Mouse (Mus musculus) myocyte (in vitro differentiated cells): ENCODE measurements around the gene Psmb11.

Experiments used
- CEBPB ChIP-seq: IDR thresholded peaks from 2 replicates; pipeline ENCODE4 v1.6.1; 2011; ENCODE audit warnings: mild to moderate bottlenecking, moderate library complexity; ENCODE audit not compliant: poor library complexity, insufficient read depth, severe bottlenecking
- MAX ChIP-seq: IDR thresholded peaks from one replicate; pipeline ENCODE4 v1.6.1; 2011; ENCODE audit warnings: low read depth, mild to moderate bottlenecking, control low read depth
- MYOD1 ChIP-seq, 3 experiments: IDR thresholded peaks; one replicate each; pipeline ENCODE4 v1.6.1; 2011; ENCODE audit warnings: control low read depth in 2 of 3, low read depth in 2 of 3, mild to moderate bottlenecking in 2 of 3, moderate library complexity in 1 of 3; ENCODE audit not compliant: insufficient read length in 2 of 3, control insufficient read depth in 1 of 3
- MYOG ChIP-seq, 3 experiments: IDR thresholded peaks; one replicate each; pipeline ENCODE4 v1.6.1; 2011; ENCODE audit warnings: control low read depth in 2 of 3, low read depth in 2 of 3, mild to moderate bottlenecking in 2 of 3; ENCODE audit not compliant: insufficient read length in 2 of 3, control insufficient read depth in 1 of 3, insufficient read depth in 1 of 3
- POLR2A ChIP-seq: IDR thresholded peaks from one replicate; pipeline ENCODE4 v1.6.1; 2011; ENCODE audit warnings: low read depth, mild to moderate bottlenecking, control low read depth, moderate library complexity; ENCODE audit not compliant: insufficient read length
- POLR2AphosphoS2 ChIP-seq: IDR thresholded peaks from one replicate; pipeline ENCODE4 v1.6.1; 2011; ENCODE audit warnings: low read depth, control low read depth; ENCODE audit not compliant: insufficient read length
- TCF3 ChIP-seq: IDR thresholded peaks from one replicate; pipeline ENCODE4 v1.6.1; 2011; ENCODE audit warnings: low read depth, control low read depth; ENCODE audit not compliant: insufficient read length
- USF1 ChIP-seq: IDR thresholded peaks from one replicate; pipeline ENCODE4 v1.6.1; 2011; ENCODE audit warnings: low read depth, mild to moderate bottlenecking, control low read depth, moderate library complexity

DNA sequence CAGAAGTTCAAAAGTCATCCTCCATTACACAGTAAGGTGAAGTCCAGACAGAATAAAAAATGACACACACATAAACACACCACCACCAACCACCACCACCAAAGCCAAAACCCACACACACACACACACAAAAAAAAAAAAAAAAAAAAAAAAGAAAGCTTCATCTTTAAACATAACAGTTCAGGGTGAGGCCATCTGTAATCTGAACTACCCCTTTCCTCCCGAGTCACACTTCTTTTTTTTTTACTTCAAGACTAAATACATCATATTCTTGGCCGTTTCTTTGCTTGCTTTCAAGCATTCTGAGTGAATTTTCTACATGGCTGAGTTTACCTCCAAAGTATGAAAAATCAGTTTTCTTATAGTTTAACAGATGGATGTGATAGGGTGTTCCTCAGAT lies 19.6 kb upstream of the Psmb11 start:
- TF ChIP-seq POLR2A, result no peak
- TF ChIP-seq TCF3, result no peak
- TF ChIP-seq MAX, result no peak
- no peak for TF ChIP-seq POLR2AphosphoS2
- no peak for TF ChIP-seq USF1
- TF ChIP-seq CEBPB, result no peak
- TF ChIP-seq MYOD1 (IDR thresholded peaks at IDR 0.05; ENCODE audit: control insufficient read depth in 1 of 3, insufficient read length in 2 of 3, low read depth in 2 of 3), result no peak
- TF ChIP-seq MYOG (IDR thresholded peaks at IDR 0.05; ENCODE audit: control insufficient read depth in 1 of 3, insufficient read depth in 1 of 3, insufficient read length in 2 of 3, low read depth in 2 of 3), result no peak
